Mouse (Mus musculus) ES-E14 (cell line): Measurements from ENCODE around the gene Dmrt1.

Source experiments
- HCFC1 ChIP-seq: IDR thresholded peaks from 2 replicates; pipeline ENCODE4 v1.6.1; 2012; ENCODE audit warnings: low read length, inconsistent platforms, borderline replicate concordance; ENCODE audit not compliant: insufficient read depth
- ZNF384 ChIP-seq: IDR thresholded peaks from 2 replicates; pipeline ENCODE4 v1.6.1; 2012; ENCODE audit warnings: low read depth, low read length, inconsistent platforms

DNA sequence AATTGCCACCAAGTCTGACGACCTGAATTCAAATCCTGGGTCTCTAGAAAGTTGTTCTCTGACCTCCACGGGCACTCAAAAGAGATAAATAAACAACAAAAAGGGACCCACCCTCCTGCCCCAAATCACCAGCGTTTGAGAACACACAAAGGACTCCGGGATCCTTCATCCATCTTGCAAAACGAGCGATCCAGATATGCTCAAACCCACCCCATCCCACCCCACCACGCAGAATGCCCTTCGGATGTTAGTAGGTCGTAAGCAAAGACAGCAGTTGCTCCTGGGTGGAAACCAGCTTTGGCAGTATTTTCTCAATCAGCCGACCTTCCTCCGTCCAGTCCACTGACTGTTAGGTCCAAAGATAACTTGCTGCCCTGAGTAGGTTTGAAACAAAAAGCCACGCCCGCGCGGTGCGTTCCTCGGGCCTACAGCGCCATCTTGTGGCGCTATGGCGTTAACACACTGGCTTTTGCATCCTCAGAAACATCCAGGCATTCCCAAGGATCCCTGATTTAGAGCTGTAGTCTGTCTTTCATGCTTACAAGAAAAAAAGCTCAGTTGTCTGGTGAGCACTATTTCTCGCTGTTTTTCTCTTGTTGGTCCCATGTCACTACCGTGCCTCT lies 130.3 kb downstream of the Dmrt1 start:
- TF ChIP-seq HCFC1 = no peak
- TF ChIP-seq ZNF384 = no peak
